Mouse (Mus musculus): ENCODE results near the gene Olfr314.
"Not testable (repeated sequence)": the region's sequence is repeated elsewhere in the genome, so short reads cannot be mapped to it uniquely, and the experiment has no call there.

Olfr314 gene

DNA sequence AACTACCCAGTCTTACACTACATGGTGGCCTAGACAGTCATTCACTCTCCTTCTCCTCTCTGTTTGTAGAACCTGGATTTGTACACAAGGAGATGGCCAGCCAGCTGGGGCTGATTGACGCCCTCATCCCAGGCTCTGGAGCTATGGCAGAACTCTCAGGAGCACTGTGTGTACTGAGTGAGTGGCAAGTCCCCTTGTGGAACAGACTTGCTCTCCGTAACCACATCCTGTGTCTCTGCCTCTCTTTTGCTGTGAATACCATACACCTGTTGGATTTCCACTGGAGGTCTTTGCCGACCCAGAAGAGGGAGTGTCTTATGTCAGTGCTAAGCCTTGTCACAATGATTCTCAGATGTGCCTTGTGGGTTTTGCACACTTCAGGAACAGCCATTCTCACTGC is 49.8 kb downstream of the Olfr314 start:
- not testable (repeated sequence) for DNase-seq (ENCODE audit: low read depth)
